Mouse (Mus musculus) cerebellum, postnatal 36 days (tissue): ENCODE data around the gene Zc3h6.

Experiments used
- DNase-seq, 2 experiments: peaks; one replicate each; pipeline ENCODE4 v3.0.0; 2021 to 2022; ENCODE audit warnings: mixed read lengths in 2 of 2

Zc3h6 gene

GRCm38 (mm10) chr2:129035381-129035780, 68.2 kb downstream of the Zc3h6 start:
- DNase-seq: no peak

- DNase-seq: no peak
These were observed 71.3 kb downstream of the Zc3h6 start for GRCm38 (mm10) chr2:129038426-129038936.

- DNase-seq: peak; percentile 46 to 51
These were observed 71.9 kb downstream of the Zc3h6 start for GRCm38 (mm10) chr2:129038937-129039631.

- peak in 1 of 2 experiments; percentile 16 for DNase-seq
These were observed 73.4 kb downstream of the Zc3h6 start for GRCm38 (mm10) chr2:129040567-129040966.

GRCm38 (mm10) chr2:129046172-129046845, 79.1 kb downstream of the Zc3h6 start:
- DNase-seq: no peak

- DNase-seq: no peak
These were observed 79.6 kb downstream of the Zc3h6 start for GRCm38 (mm10) chr2:129046846-129047196.

GRCm38 (mm10) chr2:129047811-129048210, 80.6 kb downstream of the Zc3h6 start, which contains the start of gene Vinac1:
Gene Vinac1, minus strand, starts transcription at chr2:129048172.
- no peak for DNase-seq

GRCm38 (mm10) chr2:129052451-129052983, 85.3 kb downstream of the Zc3h6 start:
- DNase-seq: no peak

- no peak for DNase-seq
These were observed 88.5 kb downstream of the Zc3h6 start for GRCm38 (mm10) chr2:129055741-129056140.

- DNase-seq: peak; percentile 16 to 25
These were observed 89.4 kb downstream of the Zc3h6 start for GRCm38 (mm10) chr2:129056597-129056996.

- DNase-seq: no peak
These were observed 90.1 kb downstream of the Zc3h6 start for GRCm38 (mm10) chr2:129057256-129057655.

GRCm38 (mm10) chr2:129057920-129058361, 90.7 kb downstream of the Zc3h6 start:
- DNase-seq: no peak

- no peak for DNase-seq
These were observed 94.4 kb downstream of the Zc3h6 start for GRCm38 (mm10) chr2:129061456-129062059.

- peak; percentile 79 to 85 for DNase-seq
These were observed 98.5 kb downstream of the Zc3h6 start, which contains the start of gene Ttl for GRCm38 (mm10) chr2:129065437-129066282. Gene Ttl, plus strand, starts transcription at chr2:129065942.

GRCm38 (mm10) chr2:129066326-129066725, 99.1 kb downstream of the Zc3h6 start:
- peak; percentile 50 to 55 for DNase-seq
